Mouse (Mus musculus) MEL (cell line): Measurements from ENCODE around the gene Smn1. TPM values are rescaled to one million over a fixed set of nuclear protein-coding genes. Genes with fewer than 3 reads are reported as not detected.
A peak's percentile ranks its signal among the peaks of the same experiment; 100 is the strongest.

Experiments used
- DNase-seq: peaks from one replicate; pipeline ENCODE4 v3.0.0; 2011; ENCODE audit warnings: low read depth, low spot score
- H3K27ac ChIP-seq: 2 replicates; pipeline ENCODE4 v1.5.1; 2012; ENCODE audit warnings: low read depth, mild to moderate bottlenecking, control low read depth, low read length, moderate library complexity; ENCODE audit not compliant: control insufficient read depth
- H3K27me3 ChIP-seq, 2 experiments: fragments of 150-350 bp in 1 of 2; sonication (generic) in 1 of 2; 2 replicates each; pipeline ENCODE4 v1.6.1; 2012; ENCODE audit warnings: low read length in 2 of 2, mild to moderate bottlenecking in 2 of 2, improper control_type of control experiment in 1 of 2, moderate library complexity in 1 of 2; ENCODE audit not compliant: insufficient read depth in 2 of 2, control insufficient read depth in 1 of 2
- H3K36me3 ChIP-seq, 2 experiments: 2 replicates each; pipeline ENCODE4 v1.6.1; 2012 to 2014; ENCODE audit warnings: low read length in 2 of 2, improper control_type of control experiment in 1 of 2, inconsistent platforms in 1 of 2, mild to moderate bottlenecking in 1 of 2; ENCODE audit not compliant: insufficient read depth in 2 of 2, control insufficient read depth in 1 of 2
- H3K4me1 ChIP-seq, 2 experiments: fragments of 150-350 bp in 1 of 2; sonication (generic) in 1 of 2; 2 replicates each; pipeline ENCODE4 v1.6.1; 2012; ENCODE audit warnings: low read length in 2 of 2, improper control_type of control experiment in 1 of 2, mild to moderate bottlenecking in 1 of 2; ENCODE audit not compliant: insufficient read depth in 2 of 2, control insufficient read depth in 1 of 2
- H3K4me3 ChIP-seq, 2 experiments: fragments of 150-350 bp in 1 of 2; sonication (generic) in 1 of 2; 2 replicates each; pipeline ENCODE4 v1.5.1; 2012; ENCODE audit warnings: low read depth in 2 of 2, low read length in 2 of 2, mild to moderate bottlenecking in 2 of 2, moderate library complexity in 2 of 2, control low read depth in 1 of 2, improper control_type of control experiment in 1 of 2; ENCODE audit not compliant: control insufficient read depth in 1 of 2, insufficient read depth in 1 of 2
- H3K79me2 ChIP-seq: 2 replicates; pipeline ENCODE4 v1.6.1; 2012; ENCODE audit warnings: mild to moderate bottlenecking, low read length, moderate library complexity; ENCODE audit not compliant: control insufficient read depth, poor library complexity, insufficient read depth
- H3K9ac ChIP-seq: 2 replicates; pipeline ENCODE4 v1.6.1; 2012; ENCODE audit warnings: low read depth, mild to moderate bottlenecking, control low read depth, low read length, moderate library complexity; ENCODE audit not compliant: control insufficient read depth, poor library complexity, severe bottlenecking
- H3K9me3 ChIP-seq: fragments of 150-350 bp; sonication (generic); replicated peaks from 2 replicates; pipeline ENCODE4 v1.6.1; 2012; ENCODE audit warnings: mild to moderate bottlenecking, low read length, improper control_type of control experiment, moderate library complexity; ENCODE audit not compliant: insufficient read depth
- CHD2 ChIP-seq: IDR thresholded peaks from 2 replicates; pipeline ENCODE4 v1.6.1; 2011; ENCODE audit warnings: low read length, improper control_type of control experiment
- E2F4 ChIP-seq: IDR thresholded peaks from 2 replicates; pipeline ENCODE4 v1.6.1; 2011; ENCODE audit warnings: low read depth, low read length, improper control_type of control experiment, borderline replicate concordance
- ELF1 ChIP-seq: IDR thresholded peaks from 2 replicates; pipeline ENCODE4 v1.6.1; 2014; ENCODE audit warnings: low read depth, mild to moderate bottlenecking, inconsistent platforms, low read length, improper control_type of control experiment, moderate library complexity
- EP300 ChIP-seq, 2 experiments: IDR thresholded peaks; 2 replicates each; pipeline ENCODE4 v1.6.1; 2011; ENCODE audit warnings: improper control_type of control experiment in 2 of 2, low read length in 2 of 2, low read depth in 1 of 2, mild to moderate bottlenecking in 1 of 2
- GABPA ChIP-seq: IDR thresholded peaks from 2 replicates; pipeline ENCODE4 v1.6.1; 2012; ENCODE audit warnings: low read depth, mild to moderate bottlenecking, inconsistent platforms, low read length, improper control_type of control experiment, moderate library complexity
- GATA1 ChIP-seq: IDR thresholded peaks from 2 replicates; pipeline ENCODE4 v1.6.1; 2011; ENCODE audit warnings: low read depth, low read length, improper control_type of control experiment
- HCFC1 ChIP-seq: IDR thresholded peaks from 2 replicates; pipeline ENCODE4 v1.6.1; 2012; ENCODE audit warnings: low read depth, mild to moderate bottlenecking, inconsistent platforms, low read length, improper control_type of control experiment, moderate library complexity
- JUND ChIP-seq: IDR thresholded peaks from 2 replicates; pipeline ENCODE4 v1.6.1; 2011; ENCODE audit warnings: low read depth, mild to moderate bottlenecking, improper control_type of control experiment, low read length
- KAT2A ChIP-seq: conservative IDR thresholded peaks from 2 replicates; pipeline ENCODE4 v1.6.1; 2012; ENCODE audit warnings: low read depth, low read length, improper control_type of control experiment, inconsistent platforms
- MAFK ChIP-seq: IDR thresholded peaks from 2 replicates; pipeline ENCODE4 v1.6.1; 2011; ENCODE audit warnings: low read depth, mild to moderate bottlenecking, low read length, improper control_type of control experiment, borderline replicate concordance
- MAX ChIP-seq: IDR thresholded peaks from 2 replicates; pipeline ENCODE4 v1.6.1; 2011; ENCODE audit warnings: low read length, improper control_type of control experiment
- MAZ ChIP-seq: IDR thresholded peaks from 2 replicates; pipeline ENCODE4 v1.6.1; 2012; ENCODE audit warnings: low read depth, mild to moderate bottlenecking, inconsistent platforms, low read length, improper control_type of control experiment
- MXI1 ChIP-seq: IDR thresholded peaks from 2 replicates; pipeline ENCODE4 v1.6.1; 2011; ENCODE audit warnings: mild to moderate bottlenecking, low read depth, low read length, improper control_type of control experiment
- MYB ChIP-seq: IDR thresholded peaks from 2 replicates; pipeline ENCODE4 v1.6.1; 2011; ENCODE audit warnings: mild to moderate bottlenecking, low read depth, low read length, improper control_type of control experiment
- MYC ChIP-seq: IDR thresholded peaks from 2 replicates; pipeline ENCODE4 v1.6.1; 2011; ENCODE audit warnings: low read depth, mild to moderate bottlenecking, low read length, improper control_type of control experiment, moderate library complexity
- NELFE ChIP-seq: IDR thresholded peaks from 2 replicates; pipeline ENCODE4 v1.6.1; 2011; ENCODE audit warnings: low read depth, low read length, improper control_type of control experiment
- NRF1 ChIP-seq: IDR thresholded peaks from 2 replicates; pipeline ENCODE4 v1.6.1; 2014; ENCODE audit warnings: low read depth, mild to moderate bottlenecking, inconsistent platforms, low read length, improper control_type of control experiment, moderate library complexity; ENCODE audit not compliant: poor library complexity, insufficient read depth, severe bottlenecking
- POLR2A ChIP-seq, 2 experiments: IDR thresholded peaks; 2 replicates each; pipeline ENCODE4 v1.6.1; 2011 to 2012; ENCODE audit warnings: low read length in 2 of 2, mild to moderate bottlenecking in 2 of 2, control low read depth in 1 of 2, improper control_type of control experiment in 1 of 2, low read depth in 1 of 2, moderate library complexity in 1 of 2; ENCODE audit not compliant: control insufficient read depth in 1 of 2, insufficient read depth in 1 of 2, poor library complexity in 1 of 2
- POLR2AphosphoS2 ChIP-seq: IDR thresholded peaks from 2 replicates; pipeline ENCODE4 v1.6.1; 2011; ENCODE audit warnings: low read length, improper control_type of control experiment
- POLR2AphosphoS5 ChIP-seq: IDR thresholded peaks from 2 replicates; pipeline ENCODE4 v1.6.1; 2012; ENCODE audit warnings: low read depth, borderline replicate concordance, mild to moderate bottlenecking, inconsistent platforms, low read length, moderate library complexity, mixed read lengths
- RAD21 ChIP-seq: IDR thresholded peaks from 2 replicates; pipeline ENCODE4 v1.6.1; 2011; ENCODE audit warnings: mild to moderate bottlenecking, low read depth, low read length, improper control_type of control experiment
- RCOR1 ChIP-seq: IDR thresholded peaks from 2 replicates; pipeline ENCODE4 v1.6.1; 2012; ENCODE audit warnings: low read depth, mild to moderate bottlenecking, inconsistent platforms, low read length, improper control_type of control experiment
- SIN3A ChIP-seq: IDR thresholded peaks from 2 replicates; pipeline ENCODE4 v1.6.1; 2012; ENCODE audit warnings: low read length, improper control_type of control experiment, inconsistent platforms
- SMC3 ChIP-seq: IDR thresholded peaks from 2 replicates; pipeline ENCODE4 v1.6.1; 2011; ENCODE audit warnings: low read depth, low read length, improper control_type of control experiment
- TBP ChIP-seq: IDR thresholded peaks from 2 replicates; pipeline ENCODE4 v1.8.0; 2011; ENCODE audit warnings: low read depth, low read length, improper control_type of control experiment
- TCF12 ChIP-seq: IDR thresholded peaks from 2 replicates; pipeline ENCODE4 v1.6.1; 2014; ENCODE audit warnings: low read depth, mild to moderate bottlenecking, inconsistent platforms, low read length, improper control_type of control experiment, moderate library complexity
- USF1 ChIP-seq: IDR thresholded peaks from 2 replicates; pipeline ENCODE4 v1.6.1; 2014; ENCODE audit warnings: low read depth, mild to moderate bottlenecking, inconsistent platforms, low read length, improper control_type of control experiment, moderate library complexity
- ZC3H11A ChIP-seq: IDR thresholded peaks from 2 replicates; pipeline ENCODE4 v1.6.1; 2012; ENCODE audit warnings: low read depth, mild to moderate bottlenecking, inconsistent platforms, low read length, improper control_type of control experiment
- ZMIZ1 ChIP-seq: IDR thresholded peaks from 2 replicates; pipeline ENCODE4 v1.6.1; 2012; ENCODE audit warnings: low read depth, mild to moderate bottlenecking, inconsistent platforms, low read length, improper control_type of control experiment, moderate library complexity
- ZNF384 ChIP-seq: IDR thresholded peaks from 2 replicates; pipeline ENCODE4 v1.6.1; 2012; ENCODE audit warnings: low read depth, mild to moderate bottlenecking, inconsistent platforms, low read length, improper control_type of control experiment
- polyA plus RNA-seq, 2 experiments: library from polyadenylated mRNA; stranded (reverse) in 1 of 2; unstranded in 1 of 2; fragments of >175 nt in 1 of 2; fragments of >200 nt in 1 of 2; gene quantifications; 2 replicates each; pipeline versions ENCODE4 v1.2.1 to v1.2.4; 2012; ENCODE audit warnings: low replicate concordance in 2 of 2, low read depth in 1 of 2; ENCODE audit not compliant: insufficient read length in 2 of 2, insufficient read depth in 1 of 2, missing spikeins in 1 of 2
- total RNA-seq: library from RNA; depleted of rRNA; stranded (reverse); fragments of 300-350 nt; gene quantifications from 2 replicates; pipeline ENCODE4 v1.2.3, GENCODE M21; 2012

Gene Smn1
- total and polyA plus RNA-seq, 3 experiments = 49.0 to 124 TPM; not detected in 1

GRCm38 (mm10) chr13:100103052-100103658 lies 21.5 kb upstream of the Smn1 start:
- peaks cover 6 to 31% of the 10 kb centered on the region in 2 experiments for H3K36me3 ChIP-seq
- H3K79me2 ChIP-seq = peaks cover 37% of the 10 kb centered on the region
- no peaks in the 10 kb centered on the region for H3K9me3 ChIP-seq
- DNase-seq = peak; percentile 70
- TF ChIP-seq SIN3A = peak; percentile 8; the same call in 1 of the 2 replicates
- no peak for TF ChIP-seq ZC3H11A
- peak; percentile 63; the same call in 1 of the 2 replicates for TF ChIP-seq MYC
- no peak for TF ChIP-seq SMC3
- no peak for TF ChIP-seq MYB
- no peak for TF ChIP-seq USF1
- no peak for TF ChIP-seq ELF1
- no peak for TF ChIP-seq RAD21
- no peak for TF ChIP-seq KAT2A
- TF ChIP-seq E2F4 = no peak
- TF ChIP-seq ZMIZ1 = no peak
- no peak for TF ChIP-seq JUND
- TF ChIP-seq MAFK = no peak
- no peak for TF ChIP-seq POLR2A (IDR thresholded peaks at IDR 0.05; ENCODE audit: control insufficient read depth in 1 of 2, insufficient read depth in 1 of 2, low read depth in 1 of 2, low read length in 2 of 2, poor library complexity in 1 of 2)
- TF ChIP-seq EP300 (IDR thresholded peaks at IDR 0.05; ENCODE audit: low read depth in 1 of 2, low read length in 2 of 2) = no peak
- no peak for TF ChIP-seq NRF1
- peak; percentile 54; the same call in 1 of the 2 replicates for TF ChIP-seq MAX
- peak; percentile 57; the same call in 1 of the 2 replicates for TF ChIP-seq MXI1
- no peak for TF ChIP-seq ZNF384
- TF ChIP-seq GATA1 = peak; percentile 13; the same call in 1 of the 2 replicates
- TF ChIP-seq TBP = no peak
- TF ChIP-seq, all 39 proteins: peak for 5
- H3K9ac ChIP-seq = peak overlapping the region; percentile 75
- H3K27me3 ChIP-seq = no peaks in the 10 kb centered on the region
- H3K4me1 ChIP-seq = peaks cover 24% of the 10 kb centered on the region in 2 experiments
- H3K27ac ChIP-seq = peak overlapping the region; percentile 59
- peak overlapping the region; percentile 75 to 100 for H3K4me3 ChIP-seq

- H3K27ac ChIP-seq = peak within 1 kb of the TSS; percentile 59
- TF ChIP-seq MXI1 (peak; percentile 96), ZMIZ1 (peak; percentile 89), GABPA (peak; percentile 68; the same call in 1 of the 2 replicates), MAX (peak; percentile 64; the same call in 1 of the 2 replicates), POLR2AphosphoS5 (no peak), TCF12 (peak; percentile 69; the same call in 1 of the 2 replicates), POLR2A (IDR thresholded peaks at IDR 0.05; ENCODE audit: control insufficient read depth in 1 of 2, insufficient read depth in 1 of 2, low read depth in 1 of 2, low read length in 2 of 2, poor library complexity in 1 of 2) (peak; percentile 88 to 94), E2F4 (no peak; the same call in 1 of the 2 replicates), CHD2 (no peak), POLR2AphosphoS2 (peak; percentile 80), NELFE (peak; percentile 89), MAZ (peak; percentile 75), RCOR1 (peak; percentile 36; the same call in 1 of the 2 replicates), SIN3A (peak; percentile 100), HCFC1 (peak; percentile 95)
These were observed 20.9 kb upstream of the Smn1 start, which contains the start of gene Bdp1 for GRCm38 (mm10) chr13:100103748-100104254. Bdp1 (minus strand) TSS chr13:100104070.

More at GRCm38 (mm10) chr13:100103748-100104254, 20.9 kb upstream of the Smn1 start, which contains the start of gene Bdp1:
- H3K9ac ChIP-seq = peak within 1 kb of the TSS; percentile 75
- no peaks in the 10 kb centered on the region for H3K9me3 ChIP-seq
- H3K27me3 ChIP-seq = no peaks in the 10 kb centered on the region
- H3K36me3 ChIP-seq = peaks cover 2 to 31% of the 10 kb centered on the region in 2 experiments; a peak in 3 of 4 replicates
- H3K4me1 ChIP-seq = peaks cover 21 to 22% of the 10 kb centered on the region in 2 experiments
- peak; percentile 94 for DNase-seq
- peaks cover 37% of the 10 kb centered on the region for H3K79me2 ChIP-seq
- peak within 1 kb of the TSS; percentile 75 to 100 for H3K4me3 ChIP-seq
